Mouse (Mus musculus): ENCODE results near the gene Sstr3. TPM values are rescaled to one million over a fixed set of nuclear protein-coding genes. Genes with fewer than 3 reads are reported as not detected.
A peak's percentile ranks its signal among the peaks of the same experiment; 100 is the strongest.

Gene Sstr3
- polyA plus RNA-seq, 1 experiment, result not detected

- H3K27ac ChIP-seq (ENCODE audit: insufficient read depth, low read depth, low read length), result no peak overlapping the region
These were observed 42.8 kb upstream of the Sstr3 start for GRCm38 (mm10) chr15:78587050-78587994.

GRCm38 (mm10) chr15:78585404-78585803 lies 40.9 kb upstream of the Sstr3 start:
- H3K4me1 ChIP-seq (ENCODE audit: control insufficient read depth, insufficient read depth, low read length), result peaks cover 27% of the 10 kb centered on the region
- H3K27ac ChIP-seq (ENCODE audit: insufficient read depth, low read depth, low read length), result no peak overlapping the region
- TF ChIP-seq CTCF (IDR thresholded peaks at IDR 0.05; ENCODE audit: insufficient read depth, low read depth, low read length) (no peak), POLR2A (IDR thresholded peaks at IDR 0.05; ENCODE audit: insufficient read depth, low read depth, low read length) (no peak)
- no peak overlapping the region for H3K4me3 ChIP-seq (ENCODE audit: insufficient read depth, low read depth, low read length)
- WGBS, result 96% methylated on average over 7 of the region's 7 CpGs

More at GRCm38 (mm10) chr15:78587050-78587994, 42.8 kb upstream of the Sstr3 start:
- H3K4me1 ChIP-seq (ENCODE audit: control insufficient read depth, insufficient read depth, low read length), result peaks cover 26% of the 10 kb centered on the region
- 36% methylated on average over 18 of the region's 18 CpGs for WGBS
- no peak overlapping the region for H3K4me3 ChIP-seq (ENCODE audit: insufficient read depth, low read depth, low read length)
- TF ChIP-seq CTCF (IDR thresholded peaks at IDR 0.05; ENCODE audit: insufficient read depth, low read depth, low read length) (peak; percentile 65), POLR2A (IDR thresholded peaks at IDR 0.05; ENCODE audit: insufficient read depth, low read depth, low read length) (no peak)

GRCm38 (mm10) chr15:78583352-78583751 lies 38.9 kb upstream of the Sstr3 start:
- Histone ChIP-seq H3K27ac (ENCODE audit: insufficient read depth, low read depth, low read length) (no peak overlapping the region), H3K4me1 (ENCODE audit: control insufficient read depth, insufficient read depth, low read length) (peaks cover 29% of the 10 kb centered on the region), H3K4me3 (ENCODE audit: insufficient read depth, low read depth, low read length) (no peak overlapping the region)
- 26% methylated on average over 11 of the region's 11 CpGs for WGBS
- TF ChIP-seq POLR2A (IDR thresholded peaks at IDR 0.05; ENCODE audit: insufficient read depth, low read depth, low read length), result no peak
- TF ChIP-seq CTCF (IDR thresholded peaks at IDR 0.05; ENCODE audit: insufficient read depth, low read depth, low read length), result no peak

GRCm38 (mm10) chr15:78576284-78576810 lies 31.9 kb upstream of the Sstr3 start:
- Histone ChIP-seq H3K4me3 (ENCODE audit: insufficient read depth, low read depth, low read length) (no peak overlapping the region), H3K4me1 (ENCODE audit: control insufficient read depth, insufficient read depth, low read length) (peaks cover 16% of the 10 kb centered on the region), H3K27ac (ENCODE audit: insufficient read depth, low read depth, low read length) (no peak overlapping the region)
- no peak for TF ChIP-seq CTCF (IDR thresholded peaks at IDR 0.05; ENCODE audit: insufficient read depth, low read depth, low read length)
- TF ChIP-seq POLR2A (IDR thresholded peaks at IDR 0.05; ENCODE audit: insufficient read depth, low read depth, low read length), result no peak
- 68% methylated on average over 4 of the region's 4 CpGs for WGBS

- no peak for TF ChIP-seq CTCF (IDR thresholded peaks at IDR 0.05; ENCODE audit: insufficient read depth, low read depth, low read length)
- no peak for TF ChIP-seq POLR2A (IDR thresholded peaks at IDR 0.05; ENCODE audit: insufficient read depth, low read depth, low read length)
- Histone ChIP-seq H3K4me3 (ENCODE audit: insufficient read depth, low read depth, low read length) (peak within 1 kb of the TSS; percentile 15; the same call in 1 of the 2 replicates), H3K4me1 (ENCODE audit: control insufficient read depth, insufficient read depth, low read length) (peaks cover 10% of the 10 kb centered on the region; the same call in 1 of the 2 replicates), H3K27ac (ENCODE audit: insufficient read depth, low read depth, low read length) (no peak within 1 kb of the TSS)
- 81% methylated on average over 8 of the region's 8 CpGs for WGBS
These were observed 28.3 kb upstream of the Sstr3 start, which contains the start of gene Rac2 for GRCm38 (mm10) chr15:78572658-78573397. Gene Rac2, minus strand, starts transcription at chr15:78572783.

- 90% methylated on average over 5 of the region's 5 CpGs for WGBS
These were observed 27.8 kb upstream of the Sstr3 start for GRCm38 (mm10) chr15:78572270-78572600.

GRCm38 (mm10) chr15:78571554-78572269 lies 27.2 kb upstream of the Sstr3 start:
- Histone ChIP-seq H3K4me3 (ENCODE audit: insufficient read depth, low read depth, low read length) (peak overlapping the region; percentile 15; the same call in 1 of the 2 replicates), H3K27ac (ENCODE audit: insufficient read depth, low read depth, low read length) (no peak overlapping the region), H3K4me1 (ENCODE audit: control insufficient read depth, insufficient read depth, low read length) (peaks cover 12% of the 10 kb centered on the region; the same call in 1 of the 2 replicates)
- 83% methylated on average over 16 of the region's 16 CpGs for WGBS
- TF ChIP-seq POLR2A (IDR thresholded peaks at IDR 0.05; ENCODE audit: insufficient read depth, low read depth, low read length) (no peak), CTCF (IDR thresholded peaks at IDR 0.05; ENCODE audit: insufficient read depth, low read depth, low read length) (no peak)

More at GRCm38 (mm10) chr15:78572270-78572600, 27.8 kb upstream of the Sstr3 start:
- Histone ChIP-seq H3K4me1 (ENCODE audit: control insufficient read depth, insufficient read depth, low read length) (peaks cover 12% of the 10 kb centered on the region; the same call in 1 of the 2 replicates), H3K4me3 (ENCODE audit: insufficient read depth, low read depth, low read length) (peak overlapping the region; percentile 15; the same call in 1 of the 2 replicates), H3K27ac (ENCODE audit: insufficient read depth, low read depth, low read length) (no peak overlapping the region)
- TF ChIP-seq POLR2A (IDR thresholded peaks at IDR 0.05; ENCODE audit: insufficient read depth, low read depth, low read length), result no peak
- TF ChIP-seq CTCF (IDR thresholded peaks at IDR 0.05; ENCODE audit: insufficient read depth, low read depth, low read length), result no peak

- H3K4me3 ChIP-seq (ENCODE audit: insufficient read depth, low read depth, low read length), result no peak overlapping the region
- peaks cover 12% of the 10 kb centered on the region; the same call in 1 of the 2 replicates for H3K4me1 ChIP-seq (ENCODE audit: control insufficient read depth, insufficient read depth, low read length)
- 96% methylated on average over 5 of the region's 5 CpGs for WGBS
- no peak overlapping the region for H3K27ac ChIP-seq (ENCODE audit: insufficient read depth, low read depth, low read length)
- TF ChIP-seq POLR2A (IDR thresholded peaks at IDR 0.05; ENCODE audit: insufficient read depth, low read depth, low read length) (no peak), CTCF (IDR thresholded peaks at IDR 0.05; ENCODE audit: insufficient read depth, low read depth, low read length) (no peak)
These were observed 25.7 kb upstream of the Sstr3 start for GRCm38 (mm10) chr15:78570170-78570569.
